Mouse (Mus musculus) cerebellum, adult 9-10 months (tissue): ENCODE measurements at regions not wholly inside any gene's neighbourhood (a gene's known extent, or its start where the extent isn't known, plus 50 kb on each side); places are given as distances from the start of the nearest gene placed in this dataset.

Experiments used
- DNase-seq: peaks from one replicate; pipeline ENCODE4 v3.0.0; 2022

DNA sequence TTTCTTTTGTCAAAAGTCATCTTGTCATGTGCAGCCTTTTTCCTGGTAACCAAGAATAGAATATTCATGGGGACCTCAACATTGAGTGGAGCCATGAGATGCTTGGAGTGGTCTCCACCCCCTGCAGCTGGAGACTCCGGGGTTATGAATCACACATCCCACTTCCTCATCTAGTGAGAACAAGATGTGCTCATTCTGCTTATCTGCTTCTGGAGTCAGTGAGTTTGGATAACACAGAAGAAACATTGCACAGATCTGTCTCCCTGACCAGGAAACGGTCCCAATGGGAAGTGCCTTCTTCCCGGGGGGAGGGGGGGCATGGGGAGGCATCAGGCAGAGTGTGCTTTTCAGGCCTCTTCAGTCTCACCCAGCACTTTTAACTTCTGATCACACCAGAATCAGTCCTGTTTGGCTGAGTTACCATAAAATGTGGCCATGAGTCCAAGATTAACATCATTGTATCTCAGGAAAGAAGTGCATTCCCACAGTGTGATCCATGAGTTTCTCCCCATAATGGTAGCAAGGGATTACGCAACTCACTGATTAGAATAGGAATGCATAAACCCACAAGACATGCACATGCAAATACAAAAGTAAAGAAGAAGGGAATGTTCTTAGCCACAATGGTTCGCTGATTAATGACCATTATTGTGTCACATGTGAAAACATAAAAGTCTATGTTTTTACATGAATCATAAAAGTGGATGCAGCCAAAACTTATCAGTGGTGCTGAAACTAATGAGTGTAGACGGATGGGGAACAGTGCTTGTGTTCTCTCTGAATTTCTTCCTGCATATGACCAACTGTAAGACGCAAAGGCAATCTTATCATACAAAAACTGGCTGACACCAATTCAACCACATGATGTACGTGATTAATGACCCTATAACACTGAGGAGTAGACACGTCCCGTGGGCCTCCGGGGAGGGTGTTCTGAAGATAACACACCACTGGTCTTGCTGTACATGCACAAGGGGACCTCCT lies 393.8 kb upstream of the Mmadhc start:
- DNase-seq, result no peak

DNA sequence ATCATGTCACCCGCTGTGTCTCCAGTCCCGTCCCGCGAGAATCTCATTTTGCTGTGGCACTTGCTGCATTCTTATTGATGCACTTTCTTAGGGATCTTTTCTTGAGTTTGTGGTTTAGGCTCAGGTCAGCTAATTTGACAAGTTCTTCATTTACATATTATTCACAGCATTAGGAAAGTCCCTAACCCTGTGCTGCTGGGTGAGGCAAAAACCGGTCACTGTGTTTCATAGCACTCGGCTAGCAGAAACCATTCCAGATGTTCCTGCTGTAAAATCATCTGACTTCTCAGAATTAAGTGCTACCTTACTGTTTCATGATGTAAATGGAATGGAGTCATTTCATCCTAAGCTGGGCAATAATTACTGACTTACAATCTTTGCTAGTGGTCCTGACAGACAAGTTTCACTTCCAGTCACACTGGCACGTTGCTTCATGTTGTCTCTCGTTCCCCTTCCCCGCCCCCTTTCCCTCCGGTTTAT lies 391.1 kb upstream of the Mmadhc start:
- DNase-seq, result no peak

DNA sequence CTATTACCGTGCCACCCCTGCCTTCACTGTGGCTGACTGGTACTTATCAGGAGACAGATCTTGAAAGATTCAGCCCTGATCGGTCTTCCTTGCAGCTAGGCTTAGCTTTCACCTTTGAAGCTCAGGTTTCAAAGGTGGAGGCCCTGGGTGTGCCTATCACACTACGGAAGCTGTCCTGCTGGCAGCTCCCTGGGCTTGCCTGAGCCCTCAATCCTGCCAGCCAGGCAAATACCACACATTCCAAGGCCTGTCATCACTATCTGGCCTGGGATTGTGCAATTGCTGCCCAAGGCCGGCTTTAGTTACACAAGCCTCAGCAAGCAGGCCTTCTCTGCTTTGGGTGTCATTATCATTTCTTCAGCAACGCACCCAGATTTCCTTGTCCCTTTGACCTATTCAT lies 390.6 kb upstream of the Mmadhc start:
- DNase-seq, result no peak

DNA sequence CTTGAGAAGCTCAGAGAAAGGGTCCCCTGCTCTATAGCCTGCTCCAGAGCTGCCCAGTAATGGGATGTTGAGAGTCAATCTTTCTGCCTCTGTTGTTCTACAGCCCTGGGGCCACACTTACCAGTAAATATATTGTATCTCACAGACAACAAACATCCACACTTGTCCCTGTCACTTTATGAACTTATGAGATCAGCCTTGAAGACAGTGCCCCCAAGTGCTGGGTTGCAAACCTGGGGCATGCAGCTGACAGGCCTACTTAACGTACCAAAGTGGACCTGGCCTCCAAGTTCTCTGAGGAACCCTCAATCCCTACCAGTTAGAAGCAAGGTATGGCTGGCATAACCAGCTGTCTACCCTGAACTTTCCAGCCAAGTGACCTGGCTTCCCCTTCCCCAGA lies 380.9 kb upstream of the Mmadhc start:
- no peak for DNase-seq

DNA sequence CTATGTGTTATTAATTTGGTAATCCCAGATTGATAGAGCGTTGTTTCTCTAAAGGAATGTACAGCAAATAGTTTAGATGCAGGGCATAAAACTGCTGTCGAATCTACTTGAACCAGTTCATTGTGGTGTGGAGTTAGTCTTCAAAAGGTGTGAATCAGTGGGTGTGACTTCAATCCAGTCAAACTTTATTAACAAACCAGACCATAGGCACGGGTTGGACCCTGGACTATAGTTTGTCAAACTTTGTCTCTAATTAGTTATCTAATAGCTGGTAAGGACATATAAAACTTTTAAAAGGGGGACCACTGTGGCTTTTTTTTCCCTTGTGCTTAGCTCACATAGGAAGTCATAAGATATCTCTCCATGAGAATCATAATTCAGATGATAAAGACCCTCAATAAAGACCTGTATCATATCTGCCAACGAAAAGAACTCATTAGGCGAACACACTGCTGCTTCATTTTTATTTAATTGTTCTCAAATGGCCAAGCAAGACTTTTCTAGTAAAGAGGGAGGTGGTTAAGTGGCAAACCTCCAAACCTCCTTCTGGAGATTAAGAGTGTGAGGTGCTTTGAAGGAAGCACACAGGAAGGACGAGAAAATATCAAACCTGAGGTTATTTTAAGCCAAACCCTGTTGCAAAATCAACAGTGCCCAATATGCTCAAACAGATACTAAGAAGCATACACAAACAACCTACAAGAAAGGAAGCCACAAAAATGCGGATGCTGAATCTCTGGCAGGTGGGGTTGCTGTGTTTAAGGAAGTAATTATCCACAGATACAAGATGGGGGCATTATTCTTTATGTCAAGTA lies 379.3 kb upstream of the Mmadhc start:
- no peak for DNase-seq

DNA sequence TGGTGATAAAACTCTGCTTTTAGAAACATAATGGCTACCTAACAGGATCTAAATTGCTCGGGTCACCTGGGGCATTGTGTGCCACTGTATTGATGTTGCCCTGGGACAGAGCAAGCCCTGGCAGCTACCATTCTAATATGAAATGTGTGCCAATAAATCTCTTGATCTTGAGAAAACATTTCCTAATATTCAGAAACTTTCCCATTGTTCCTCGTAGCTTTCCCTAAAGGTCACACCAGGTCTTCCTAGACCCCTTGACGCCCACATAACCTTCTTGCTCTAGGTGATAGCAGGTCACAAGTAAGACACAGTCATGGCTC lies 378.2 kb upstream of the Mmadhc start:
- no peak for DNase-seq

DNA sequence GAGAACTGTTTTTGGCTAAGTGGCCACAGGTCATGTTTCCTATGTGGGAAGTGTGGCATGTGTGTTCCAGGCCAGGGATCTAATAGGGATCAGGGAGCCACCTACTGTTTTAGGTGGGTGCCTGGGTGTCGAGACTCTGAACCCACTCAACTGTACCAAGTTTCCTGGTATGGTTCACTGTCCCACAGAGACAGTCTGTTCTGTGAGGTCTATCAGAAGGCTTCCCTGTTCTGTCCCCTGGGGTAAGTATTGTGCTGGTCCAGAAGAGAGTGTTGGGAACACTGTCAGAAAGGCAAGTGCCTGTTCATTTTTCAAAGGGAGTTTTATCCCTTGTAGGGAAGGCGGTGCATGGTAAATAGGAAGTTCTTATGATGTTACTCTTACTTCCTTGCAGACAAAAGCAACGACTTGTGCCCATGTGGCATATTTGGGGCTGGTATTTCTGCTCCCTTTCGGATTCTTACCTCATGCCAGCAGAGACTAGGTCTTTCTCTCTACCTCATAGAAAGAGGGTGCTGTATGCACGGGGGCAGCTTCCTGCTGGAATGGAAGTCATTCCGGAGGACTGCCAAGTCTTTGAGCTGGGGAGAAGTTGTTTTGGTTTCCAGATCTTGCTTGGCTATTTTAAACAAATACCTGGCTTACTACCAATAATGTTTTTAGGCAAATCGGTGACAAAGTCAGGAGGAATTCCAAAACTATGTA lies 377.7 kb upstream of the Mmadhc start:
- no peak for DNase-seq

DNA sequence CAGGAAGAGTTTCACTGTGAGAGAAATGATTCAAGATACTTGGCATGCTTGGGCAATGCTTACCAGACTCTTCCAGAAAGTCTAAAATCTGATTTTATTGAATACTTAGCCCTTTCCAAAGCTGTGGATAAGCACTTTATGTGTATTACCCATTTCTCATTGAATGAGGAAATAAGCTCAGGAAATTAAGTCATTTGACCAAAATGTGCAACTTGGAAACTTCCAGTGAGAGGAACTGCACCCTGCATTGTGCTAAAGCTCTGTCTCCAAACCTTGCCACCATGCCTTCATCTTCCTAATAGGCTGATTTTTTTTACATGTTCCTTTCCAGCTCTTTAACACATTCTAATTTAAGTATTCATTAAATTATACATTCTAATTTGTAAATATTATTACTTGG lies 372.7 kb upstream of the Mmadhc start:
- DNase-seq, result no peak

DNA sequence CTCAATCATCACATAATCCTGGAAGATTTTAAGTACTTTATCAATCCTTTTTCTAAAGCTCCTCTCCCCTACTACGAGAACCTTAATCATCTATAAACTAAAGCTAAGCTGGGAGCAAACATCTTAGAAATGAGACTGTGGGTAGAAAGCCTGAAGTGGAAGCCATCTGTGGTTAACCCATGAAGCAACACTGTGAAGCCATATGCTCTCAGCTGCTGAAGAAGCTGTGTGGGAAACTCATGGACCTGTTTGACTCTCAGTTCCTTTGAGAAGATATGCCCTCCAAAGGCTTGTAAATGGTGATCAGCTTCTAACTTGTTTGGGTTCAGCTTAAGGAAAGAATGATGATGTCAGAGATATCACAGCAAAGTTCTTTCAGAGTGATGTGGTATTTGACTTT lies 372.2 kb upstream of the Mmadhc start:
- no peak for DNase-seq

DNA sequence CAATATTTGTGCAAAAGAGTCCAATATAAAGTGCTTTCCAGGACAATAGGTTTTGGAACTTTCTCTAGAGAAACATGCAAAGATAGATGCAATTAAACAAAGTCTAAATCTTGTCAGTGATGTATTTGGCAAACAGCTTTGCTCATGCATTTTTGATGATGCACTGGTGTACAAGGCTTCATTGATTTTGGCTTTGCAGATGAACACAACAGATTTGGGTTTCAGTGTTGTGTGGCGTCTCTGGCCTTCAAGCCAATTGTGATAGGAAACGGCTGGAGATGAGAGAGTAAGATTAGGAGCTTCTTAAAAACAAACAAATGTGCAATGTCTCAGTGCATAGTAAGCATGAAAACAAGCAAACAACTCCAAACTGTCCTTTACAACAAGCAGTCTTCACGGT lies 370.6 kb upstream of the Mmadhc start:
- no peak for DNase-seq

DNA sequence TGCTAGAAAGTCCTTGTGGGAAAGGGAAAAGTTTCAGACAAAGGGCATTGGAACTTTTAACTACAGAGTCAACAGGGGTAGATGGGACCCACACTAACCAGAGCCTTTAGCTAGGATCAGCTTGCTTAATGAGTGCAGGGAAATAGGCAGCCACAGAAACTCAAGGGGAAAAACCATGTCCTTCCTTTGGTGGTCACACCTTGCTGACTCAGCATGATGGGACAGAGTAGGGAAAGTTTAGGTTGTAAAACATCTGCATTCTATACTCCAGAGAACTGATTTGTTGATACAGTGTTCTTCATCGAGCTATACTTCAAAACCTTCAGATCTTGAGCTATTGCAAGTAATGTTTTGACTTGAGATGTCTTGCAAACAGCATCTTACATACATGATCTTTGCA lies 365.9 kb upstream of the Mmadhc start:
- no peak for DNase-seq

DNA sequence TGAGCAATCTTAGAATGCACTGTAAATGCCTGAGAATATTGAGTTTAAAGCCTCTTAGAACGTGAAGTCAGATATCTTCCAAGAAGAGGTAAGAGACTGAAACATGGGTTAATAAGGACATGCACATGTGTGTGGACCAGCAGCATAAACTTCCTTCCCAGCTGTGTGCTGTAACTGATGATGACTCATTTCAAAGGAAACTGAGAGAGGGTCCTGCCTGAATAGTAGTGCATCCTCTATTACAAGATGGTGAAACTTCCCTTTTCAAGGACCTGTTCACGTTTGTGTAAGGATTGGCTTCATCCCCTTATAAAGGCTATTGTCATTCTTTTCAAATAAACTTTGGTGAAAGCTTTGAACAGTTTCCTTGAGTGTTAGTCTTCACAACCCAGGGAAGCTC lies 363.4 kb upstream of the Mmadhc start:
- DNase-seq, result no peak

DNA sequence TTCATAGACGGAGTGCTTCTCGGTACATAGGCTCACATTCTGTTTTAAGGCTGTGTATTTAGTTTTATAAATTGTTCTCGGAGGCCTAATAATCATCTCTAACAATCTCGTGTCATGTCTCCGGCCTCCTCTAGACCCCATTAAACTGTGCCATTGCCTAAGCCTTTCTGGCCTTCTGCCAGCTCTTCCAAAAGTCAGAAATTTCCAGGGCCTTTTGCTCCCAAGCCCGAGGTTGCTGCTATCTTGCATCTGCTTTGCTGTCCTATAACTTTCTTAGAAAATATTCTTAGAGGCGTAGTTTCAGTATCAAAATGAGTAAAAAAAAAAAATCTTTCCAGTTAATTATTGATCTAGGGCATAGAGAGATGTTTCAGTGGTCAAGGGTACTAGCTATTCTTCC lies 361.2 kb upstream of the Mmadhc start:
- DNase-seq, result no peak

DNA sequence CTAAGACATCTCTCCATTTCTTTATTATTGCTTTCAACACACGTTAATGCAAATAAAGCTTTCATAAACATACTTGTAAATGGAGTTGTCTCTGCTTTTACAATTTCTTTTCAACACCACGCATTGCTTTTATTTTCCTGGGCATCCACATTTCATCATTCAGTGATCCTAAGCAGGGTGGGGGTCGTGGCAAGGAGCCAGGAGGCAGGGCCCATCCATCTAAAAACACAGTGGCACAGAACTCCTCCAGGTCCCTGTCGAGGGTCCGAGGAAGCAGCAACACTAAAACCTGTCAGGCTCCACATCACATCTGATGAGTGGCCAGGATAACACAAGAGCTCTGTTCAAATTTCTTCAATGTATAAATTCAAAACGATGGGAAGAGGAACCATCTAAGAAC lies 359.8 kb upstream of the Mmadhc start:
- DNase-seq, result peak; percentile 42

DNA sequence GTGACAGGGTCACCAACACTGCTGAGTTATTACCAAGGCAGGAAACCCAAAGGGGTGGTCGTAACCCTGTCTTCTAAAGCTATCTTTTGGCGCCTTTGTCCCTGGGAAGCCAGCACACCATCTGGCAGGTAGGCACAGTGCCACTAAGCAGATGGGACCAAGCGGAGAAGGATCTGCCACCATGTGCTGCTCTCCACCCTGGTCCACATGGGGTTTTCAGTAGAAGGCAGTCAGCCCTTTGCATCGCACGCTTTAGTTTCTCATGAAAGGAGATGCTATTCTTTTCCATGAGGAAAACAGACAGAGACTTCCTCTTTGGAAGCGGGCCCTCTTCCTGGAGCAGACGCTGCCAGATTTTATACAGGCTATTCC lies 358.3 kb upstream of the Mmadhc start:
- peak; percentile 97 for DNase-seq

DNA sequence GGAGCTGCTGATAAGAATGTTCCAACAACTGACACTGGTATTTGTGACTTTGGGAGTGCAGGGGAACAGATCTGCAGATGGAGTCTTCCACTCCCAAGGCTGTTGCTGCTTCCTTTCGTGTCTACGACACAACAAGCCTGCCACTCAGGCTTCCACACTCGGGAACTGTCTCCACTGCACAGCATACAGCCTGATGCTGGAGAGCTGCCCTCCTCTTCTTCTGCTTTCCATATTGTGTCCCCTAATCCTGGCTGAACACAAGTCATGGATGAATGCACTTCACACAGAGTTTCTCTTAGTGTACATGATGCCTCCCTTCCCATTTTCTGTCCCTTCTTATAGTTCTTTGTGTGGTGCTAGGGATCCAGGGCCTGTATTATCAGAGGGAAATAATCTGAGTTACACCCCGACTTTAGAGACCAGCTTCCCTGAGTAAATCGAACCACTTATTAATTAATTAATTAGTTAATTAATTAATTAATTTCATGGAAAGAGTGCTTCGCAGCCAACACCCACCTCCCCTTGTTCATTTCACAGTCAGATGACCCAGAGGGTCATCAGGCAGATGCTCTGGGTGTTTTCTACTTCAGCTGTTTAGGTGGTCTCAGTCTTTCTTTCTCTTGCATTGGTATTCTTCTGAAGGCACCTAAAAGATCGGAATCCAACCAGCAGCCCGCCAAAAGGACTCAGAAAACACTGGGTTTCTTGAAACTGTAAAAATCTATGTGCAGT lies 357.8 kb upstream of the Mmadhc start:
- DNase-seq, result peak; percentile 71

DNA sequence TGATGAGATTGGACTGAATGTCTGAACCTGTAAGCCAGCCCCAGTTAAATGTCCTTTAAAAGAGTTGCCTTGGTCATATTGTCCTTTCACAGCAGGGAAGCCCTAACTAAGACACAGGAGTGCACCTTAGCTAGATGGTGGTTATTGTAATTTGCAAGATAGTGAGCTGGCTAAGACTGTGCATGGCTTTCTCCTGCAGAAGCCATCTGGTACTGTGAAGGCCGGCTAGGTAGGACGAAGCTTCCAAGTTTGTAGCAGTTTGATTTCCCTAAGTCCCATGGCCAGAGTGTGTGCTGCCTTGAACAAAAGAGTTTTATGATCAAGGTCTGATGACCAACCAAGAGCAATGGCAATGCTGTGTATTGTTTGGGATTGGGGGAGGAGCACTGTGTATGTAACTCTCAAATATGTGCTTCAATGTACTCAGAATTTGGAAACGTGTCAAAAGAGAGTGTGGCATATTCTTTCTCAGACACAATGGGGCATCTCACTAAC lies 356.6 kb upstream of the Mmadhc start:
- DNase-seq, result peak; percentile 52

DNA sequence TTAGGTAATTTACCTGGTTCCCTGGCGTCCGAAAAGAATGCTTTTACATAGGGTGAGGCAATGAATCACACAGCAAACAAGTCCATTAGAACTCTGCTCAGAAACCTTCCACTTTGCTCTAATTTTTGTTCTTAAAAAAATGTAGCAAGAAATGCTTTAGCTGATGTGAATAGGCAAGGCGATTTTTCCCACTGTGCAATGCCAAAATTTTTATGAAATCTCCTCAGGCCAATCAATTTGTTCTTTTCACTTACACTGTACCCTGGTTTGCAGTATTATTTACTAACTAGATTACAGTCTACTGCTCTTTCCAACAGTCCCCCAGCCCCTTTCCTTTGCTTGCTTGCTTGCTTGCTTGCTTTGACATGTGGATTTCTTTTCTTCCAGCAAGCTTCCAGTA lies 353.1 kb upstream of the Mmadhc start:
- DNase-seq, result no peak

DNA sequence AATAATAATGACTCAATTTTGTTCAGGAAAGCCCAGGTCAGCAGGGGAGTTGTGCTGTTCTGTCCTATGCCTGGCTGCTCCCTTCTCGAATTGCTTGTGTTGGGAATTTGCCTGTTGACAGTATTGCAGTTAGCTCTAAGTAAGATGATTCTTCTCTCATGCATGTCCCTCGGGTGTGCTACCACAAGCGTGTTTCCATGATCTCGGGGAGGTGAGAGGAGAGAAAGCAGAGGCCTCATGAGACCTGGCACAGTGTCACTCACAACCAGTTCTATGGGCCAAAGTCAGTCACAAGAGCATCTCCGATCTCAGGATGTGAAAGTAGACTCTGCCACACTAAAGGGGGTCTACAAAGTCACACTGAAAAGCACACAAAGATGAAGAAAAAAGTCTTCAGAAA lies 346.6 kb upstream of the Mmadhc start:
- no peak for DNase-seq

DNA sequence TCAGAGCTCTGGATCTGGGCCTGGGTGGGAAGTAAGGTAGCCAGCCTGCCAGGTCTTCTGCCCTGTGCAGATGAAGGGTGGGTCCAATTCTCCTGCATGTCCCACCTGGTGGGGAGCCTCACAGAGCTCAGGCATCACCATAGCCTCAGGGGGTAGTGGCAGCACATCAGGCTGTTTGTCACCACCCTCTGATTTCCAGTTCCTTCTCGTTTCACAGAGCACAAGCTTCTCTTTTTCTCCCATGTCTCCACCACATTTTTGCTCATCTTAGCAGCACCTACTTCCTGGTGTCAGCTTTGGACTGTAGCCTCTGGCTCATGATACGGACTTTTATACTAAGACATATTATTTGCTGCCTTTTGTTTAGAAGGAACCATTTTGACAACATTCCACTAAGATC lies 345.6 kb upstream of the Mmadhc start:
- DNase-seq, result no peak

DNA sequence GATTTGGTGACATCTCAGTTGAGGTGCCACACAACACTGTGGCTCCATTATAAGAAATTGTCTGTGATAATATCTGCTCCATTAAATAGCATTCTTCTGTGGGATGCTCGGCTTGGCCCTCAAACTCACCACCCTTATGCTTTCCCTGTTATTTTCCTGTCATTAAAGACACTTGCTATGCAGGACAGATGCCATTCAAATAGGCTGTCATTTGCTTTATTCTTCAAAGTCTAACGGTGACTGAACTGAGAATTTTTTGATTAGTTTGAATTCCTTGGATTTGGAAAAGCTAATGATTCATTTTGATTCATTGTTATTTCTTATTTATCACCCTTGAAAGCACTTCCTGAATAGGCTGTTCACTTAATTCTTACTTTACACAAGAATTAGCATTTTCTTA lies 339.3 kb upstream of the Mmadhc start:
- DNase-seq, result no peak

DNA sequence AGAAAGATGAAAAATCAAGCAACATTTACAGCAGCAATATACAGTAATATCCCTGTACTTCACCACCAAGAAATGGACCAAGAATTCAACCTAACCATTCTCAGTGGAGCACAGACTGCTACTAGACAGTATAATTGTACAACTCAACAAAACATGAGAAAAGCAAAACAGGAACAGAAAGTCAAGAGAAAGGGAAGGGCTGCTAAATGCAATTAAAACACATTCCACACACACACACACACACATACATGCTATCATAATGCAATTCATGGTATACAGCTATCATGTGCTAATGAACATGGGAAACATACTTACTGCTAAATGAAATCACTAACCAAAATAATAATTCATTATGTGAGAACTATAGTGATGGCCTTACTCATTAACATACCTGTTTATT lies 335.2 kb upstream of the Mmadhc start:
- no peak for DNase-seq

DNA sequence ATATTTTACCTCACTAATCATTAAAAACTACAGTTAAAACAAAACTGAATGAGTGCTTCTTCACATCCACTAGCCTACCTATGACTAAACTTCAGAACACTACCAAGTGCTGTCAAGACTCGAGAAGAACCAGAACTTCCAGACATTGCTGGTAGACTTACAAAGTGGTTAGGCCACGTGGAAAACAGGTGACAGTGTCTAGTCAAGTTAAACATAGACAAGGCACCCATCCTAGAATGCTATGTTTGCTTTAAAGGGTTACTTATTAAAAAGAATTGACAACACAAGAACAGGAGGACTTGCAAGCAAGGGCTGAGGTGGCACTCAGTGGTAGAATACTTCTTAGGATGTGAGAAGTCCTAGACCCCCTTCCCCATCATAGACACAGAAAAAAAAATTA lies 330.9 kb upstream of the Mmadhc start:
- no peak for DNase-seq
